Mouse (Mus musculus) hindbrain, embryonic 11.5 days (tissue): ENCODE data around the gene Ptprh. TPM values are rescaled to one million over a fixed set of nuclear protein-coding genes. Genes with fewer than 3 reads are reported as not detected.
A peak's percentile ranks its signal among the peaks of the same experiment; 100 is the strongest.

Source experiments
- ATAC-seq: fragments of 200-750 bp; cut with Nextera tagmentation; 2 replicates; pipeline ENCODE4 v1.8.0; 2017; ENCODE audit warnings: mild to moderate bottlenecking, moderate TSS enrichment, moderate library complexity; ENCODE audit not compliant: low FRiP score
- DNase-seq: peaks from one replicate; pipeline ENCODE4 v3.0.0-alpha.2; 2015; ENCODE audit warnings: low spot score
- H3K27ac ChIP-seq: fragments of 300-500 bp; sonication (generic); 2 replicates; pipeline ENCODE4 v1.5.1; 2014; ENCODE audit warnings: mild to moderate bottlenecking, low read depth, low read length
- H3K27me3 ChIP-seq: fragments of 300-500 bp; sonication (generic); 2 replicates; pipeline ENCODE4 v1.6.1; 2014; ENCODE audit warnings: mild to moderate bottlenecking, low read length, moderate library complexity, mixed read lengths; ENCODE audit not compliant: control insufficient read depth, insufficient read depth
- H3K36me3 ChIP-seq: fragments of 300-500 bp; sonication (generic); 2 replicates; pipeline ENCODE4 v1.6.1; 2014; ENCODE audit warnings: mild to moderate bottlenecking, low read length, moderate library complexity, mixed read lengths; ENCODE audit not compliant: control insufficient read depth, insufficient read depth
- H3K4me1 ChIP-seq: fragments of 300-500 bp; sonication (generic); replicated peaks from 2 replicates; pipeline ENCODE4 v1.6.1; 2014; ENCODE audit warnings: low read length, mixed read lengths; ENCODE audit not compliant: control insufficient read depth, insufficient read depth
- H3K4me2 ChIP-seq: fragments of 300-500 bp; sonication (generic); replicated peaks from 2 replicates; pipeline ENCODE4 v1.6.1; 2014; ENCODE audit warnings: mild to moderate bottlenecking, low read depth, low read length
- H3K4me3 ChIP-seq: fragments of 300-500 bp; sonication (generic); 2 replicates; pipeline ENCODE4 v1.5.1; 2014; ENCODE audit warnings: low read depth, low read length
- H3K9ac ChIP-seq: fragments of 300-500 bp; sonication (generic); 2 replicates; pipeline ENCODE4 v1.6.1; 2014; ENCODE audit warnings: low read depth, low read length
- H3K9me3 ChIP-seq: fragments of 300-500 bp; sonication (generic); 2 replicates; pipeline ENCODE4 v1.6.1; 2016; ENCODE audit warnings: low read length; ENCODE audit not compliant: control insufficient read depth
- WGBS: fragments of 180-500 bp; shearing (Covaris S2); extraction: QIAGEN DNeasy Blood & Tissue Kit; methylation state at CpG from one replicate; pipeline ENCODE4 v1.1.7; 2014; 5-methylcytosine and 5-hydroxymethylcytosine counted together
- polyA plus RNA-seq: library from polyadenylated mRNA; unstranded; fragments of >200 nt; fragmentation: Nextera tagmentation; extraction: Ambion mirVana; gene quantifications from 2 replicates; pipeline ENCODE4 v1.2.1, GENCODE M21; 2014

Ptprh gene
- polyA plus RNA-seq, 1 experiment from 2014 or later = not detected

DNA sequence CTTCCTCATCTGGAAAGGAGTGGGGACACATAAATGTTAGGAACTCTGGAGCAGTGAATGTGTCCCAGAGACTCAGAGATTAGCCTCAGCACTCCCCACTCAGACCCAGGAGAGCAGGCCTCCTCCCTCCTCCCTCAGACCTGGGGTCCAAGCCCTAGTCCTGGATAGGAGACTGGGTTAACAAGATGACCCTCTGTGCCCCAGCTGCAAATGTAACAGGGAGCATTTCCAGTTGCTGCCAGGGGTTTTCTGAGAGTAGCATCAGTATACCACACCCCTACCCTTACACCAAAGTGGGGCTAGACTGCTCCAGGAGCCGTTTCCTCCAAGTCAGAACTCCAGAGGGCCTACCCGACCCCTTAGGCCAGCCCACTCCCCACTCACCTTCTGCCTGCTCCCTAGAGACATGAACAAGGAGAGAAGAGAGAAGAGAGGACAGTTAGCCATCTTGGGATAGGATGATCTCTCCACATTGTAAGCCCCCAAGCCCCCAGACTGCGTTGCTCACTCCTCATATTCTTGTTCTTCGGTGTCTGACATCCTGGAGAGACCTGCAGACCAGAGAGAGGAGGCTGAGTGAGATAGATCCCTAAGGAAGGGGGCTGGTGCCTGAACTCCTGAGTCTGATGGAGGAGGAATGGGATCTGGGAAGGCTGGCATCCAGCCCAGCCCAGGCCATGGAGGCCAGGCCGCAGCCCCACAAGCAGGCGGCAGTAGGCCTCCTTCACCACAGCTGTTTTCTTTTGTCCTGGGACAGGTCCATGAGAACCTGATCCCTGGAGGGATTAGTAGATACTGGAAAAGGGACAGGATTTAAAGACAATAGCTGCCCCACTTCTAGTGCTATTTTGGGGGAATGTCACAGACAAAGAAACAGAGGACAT lies 89.8 kb downstream of the Ptprh start:
- no peak overlapping the region for H3K4me2 ChIP-seq
- H3K9ac ChIP-seq = no peak overlapping the region
- 0 out of 2 replicates have a peak, but pooled peaks cover 2% of the 10 kb centered on the region for H3K4me1 ChIP-seq
- 72% methylated on average over 6 of the region's 6 CpGs for WGBS
- DNase-seq (no peak), ATAC-seq (no peak)
- no peaks in the 10 kb centered on the region for H3K9me3 ChIP-seq
- no peak overlapping the region for H3K27ac ChIP-seq
- H3K27me3 ChIP-seq = no peaks in the 10 kb centered on the region
- H3K36me3 ChIP-seq = no peaks in the 10 kb centered on the region
- H3K4me3 ChIP-seq = no peak overlapping the region

GRCm38 (mm10) chr7:4513236-4513635 lies 90.6 kb downstream of the Ptprh start:
- DNase-seq = peak; percentile 77
- no peak overlapping the region for H3K4me2 ChIP-seq
- no peaks in the 10 kb centered on the region for H3K36me3 ChIP-seq
- no peak overlapping the region for H3K27ac ChIP-seq
- H3K4me1 ChIP-seq = 0 out of 2 replicates have a peak, but pooled peaks cover 2% of the 10 kb centered on the region
- no peak overlapping the region for H3K4me3 ChIP-seq
- 28% methylated on average over 13 of the region's 13 CpGs for WGBS
- no peaks in the 10 kb centered on the region for H3K9me3 ChIP-seq
- no peak for ATAC-seq
- H3K27me3 ChIP-seq = no peaks in the 10 kb centered on the region
- no peak overlapping the region for H3K9ac ChIP-seq

DNA sequence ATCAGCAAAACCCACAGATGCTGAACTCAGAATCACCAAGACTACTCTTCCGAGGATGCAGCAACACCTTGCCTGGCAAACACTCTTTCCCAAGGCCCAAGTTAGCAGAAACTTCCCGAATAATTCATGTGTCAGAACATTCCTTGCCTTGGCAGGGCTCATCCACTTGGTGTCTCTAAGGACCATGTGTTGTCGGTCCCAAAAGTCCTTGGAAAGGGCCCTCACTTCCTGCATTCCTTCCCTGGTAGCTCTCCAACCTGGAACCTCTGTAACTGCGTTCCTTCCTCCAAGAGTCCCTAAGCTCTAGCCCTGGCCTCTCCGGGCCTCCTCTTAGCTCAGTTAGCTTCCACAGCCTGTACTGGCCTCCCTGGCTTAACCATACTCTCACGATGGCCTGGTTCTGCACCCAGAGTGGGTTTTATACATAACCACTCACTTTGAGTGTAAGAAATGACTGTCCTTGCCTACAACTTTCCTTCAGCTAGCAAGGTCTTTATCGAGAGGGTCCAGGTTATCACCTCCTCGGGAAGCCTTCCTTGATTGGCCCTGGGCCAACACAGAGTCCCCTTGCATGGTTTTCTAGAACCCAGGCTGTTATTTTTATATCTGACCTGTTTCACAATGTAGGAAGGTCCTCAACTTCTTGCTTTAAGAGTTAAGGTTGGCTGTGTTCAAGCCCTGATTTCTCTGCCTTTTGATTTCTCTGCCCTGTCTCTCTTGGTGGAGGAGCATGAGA lies 92.2 kb downstream of the Ptprh start:
- H3K9ac ChIP-seq = no peak overlapping the region
- no peaks in the 10 kb centered on the region for H3K36me3 ChIP-seq
- H3K4me3 ChIP-seq = no peak overlapping the region
- 78% methylated on average over 8 of the region's 8 CpGs for WGBS
- DNase-seq (no peak), ATAC-seq (no peak)
- H3K4me2 ChIP-seq = no peak overlapping the region
- no peak overlapping the region for H3K27ac ChIP-seq
- 0 out of 2 replicates have a peak, but pooled peaks cover 2% of the 10 kb centered on the region for H3K4me1 ChIP-seq
- H3K9me3 ChIP-seq = no peaks in the 10 kb centered on the region
- H3K27me3 ChIP-seq = no peaks in the 10 kb centered on the region

DNA sequence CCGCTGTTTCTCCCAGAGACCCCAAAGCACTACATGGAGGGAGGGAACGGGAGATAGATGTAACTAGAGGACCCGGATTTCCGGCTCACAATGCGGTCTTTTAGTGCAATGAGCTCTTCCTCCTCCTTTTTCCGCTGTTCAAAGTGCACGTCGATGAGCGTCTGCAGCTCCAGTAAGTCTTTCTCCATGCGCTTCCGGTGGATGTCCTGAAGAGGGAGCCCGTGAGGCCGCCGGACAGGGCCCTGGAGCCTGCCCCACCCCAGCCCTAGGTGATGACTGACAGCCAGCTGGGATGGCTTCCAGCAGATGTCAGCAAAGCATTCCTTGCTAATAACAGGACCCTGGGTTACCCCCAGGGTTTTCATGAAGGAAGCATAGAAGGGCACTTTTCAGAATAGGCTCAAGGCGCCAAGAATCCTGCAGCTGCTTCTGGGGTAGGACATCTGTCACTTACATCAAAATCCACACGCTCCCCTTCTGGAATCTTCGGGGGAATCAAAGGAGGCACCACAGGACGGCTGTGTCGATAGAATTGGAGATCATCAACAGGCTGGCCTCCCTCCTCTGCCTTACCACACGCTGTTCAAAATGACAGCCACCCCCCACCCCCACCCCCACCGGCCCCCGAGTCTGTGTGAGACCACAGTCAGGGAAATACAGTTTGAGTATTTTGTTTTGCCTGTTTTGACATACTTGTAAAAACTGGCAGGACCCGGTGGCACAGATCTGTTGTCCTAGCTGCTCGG lies 93.8 kb downstream of the Ptprh start:
- Histone ChIP-seq H3K4me1 (no peaks in the 10 kb centered on the region), H3K27me3 (no peaks in the 10 kb centered on the region), H3K4me2 (no peak overlapping the region), H3K9ac (no peak overlapping the region), H3K27ac (0 out of 2 replicates have a peak overlapping the region, but pooled peaks have one; percentile 33), H3K9me3 (no peaks in the 10 kb centered on the region), H3K36me3 (no peaks in the 10 kb centered on the region), H3K4me3 (no peak overlapping the region)
- ATAC-seq (peak; percentile 85), DNase-seq (peak; percentile 90)
- 10% methylated on average over 24 of the region's 24 CpGs for WGBS

- no peak overlapping the region for H3K27ac ChIP-seq
- ATAC-seq = no peak
- no peak overlapping the region for H3K4me3 ChIP-seq
- DNase-seq = no peak
- H3K9ac ChIP-seq = no peak overlapping the region
- H3K4me2 ChIP-seq = no peak overlapping the region
- WGBS = 90% methylated on average over 8 of the region's 8 CpGs
- H3K36me3 ChIP-seq = no peaks in the 10 kb centered on the region
- H3K27me3 ChIP-seq = no peaks in the 10 kb centered on the region
- H3K4me1 ChIP-seq = no peaks in the 10 kb centered on the region
- H3K9me3 ChIP-seq = no peaks in the 10 kb centered on the region
These were observed 95.1 kb downstream of the Ptprh start for GRCm38 (mm10) chr7:4508739-4509116.

DNA sequence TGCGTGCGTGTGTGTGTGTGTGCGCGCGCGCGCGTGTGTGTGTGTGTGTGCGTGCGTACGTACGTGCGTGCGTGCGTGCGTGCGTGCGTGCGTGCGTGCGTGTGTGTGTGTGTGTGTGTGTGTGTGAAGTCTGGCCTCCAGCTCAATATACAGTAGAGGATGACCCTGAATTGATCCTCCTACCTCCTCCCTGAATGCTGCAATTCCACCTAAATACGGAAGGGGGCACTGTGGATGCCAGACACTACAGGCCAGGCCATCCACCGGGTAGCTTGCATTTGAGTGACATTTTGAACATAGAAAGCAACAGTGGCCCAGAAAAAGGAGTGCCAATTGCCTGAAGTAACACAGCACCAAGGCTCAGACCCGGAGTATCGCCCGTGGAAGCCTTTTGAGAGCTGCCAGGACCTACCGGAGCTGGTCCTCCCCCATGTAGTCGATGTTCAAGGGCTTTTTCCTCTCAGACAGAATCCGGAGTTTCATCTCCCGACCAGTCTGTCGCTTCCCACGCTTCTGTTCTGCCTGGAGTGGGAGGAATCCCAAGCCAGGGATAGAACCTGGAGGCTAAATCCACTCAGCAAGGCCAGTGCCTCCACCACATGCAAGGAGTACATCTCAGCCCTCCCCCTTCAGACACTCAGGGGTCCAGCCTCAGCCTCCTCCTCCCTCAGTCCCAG lies 95.6 kb downstream of the Ptprh start:
- Histone ChIP-seq H3K4me2 (no peak overlapping the region), H3K9ac (no peak overlapping the region), H3K9me3 (no peaks in the 10 kb centered on the region), H3K27me3 (no peaks in the 10 kb centered on the region), H3K27ac (no peak overlapping the region), H3K4me1 (no peaks in the 10 kb centered on the region), H3K36me3 (no peaks in the 10 kb centered on the region), H3K4me3 (no peak overlapping the region)
- 79% methylated on average over 30 of the region's 32 CpGs for whole genome bisulfite sequencing
- no peak for DNase-seq
- no peak for ATAC-seq

DNA sequence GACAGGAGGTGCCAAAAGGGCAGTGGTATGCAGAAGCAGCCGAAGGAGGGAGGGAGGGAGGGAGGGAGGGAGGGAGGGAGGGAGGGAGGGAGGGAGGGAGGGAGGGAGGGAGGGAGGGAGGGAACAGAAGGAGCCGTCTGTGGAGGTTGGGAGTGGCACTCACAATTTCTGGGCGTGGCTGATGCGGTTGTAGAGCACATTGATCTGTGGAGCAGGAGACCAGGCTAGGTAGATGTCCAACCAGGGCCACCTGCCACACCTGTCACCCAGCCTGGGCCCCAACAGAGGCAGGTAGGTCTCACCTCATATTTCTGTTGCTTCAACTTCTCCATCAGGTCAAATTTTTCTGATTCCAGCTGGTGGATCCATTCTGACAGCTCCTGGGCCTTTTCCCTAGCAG lies 96.6 kb downstream of the Ptprh start:
- Histone ChIP-seq H3K4me3 (no peak overlapping the region), H3K27ac (no peak overlapping the region), H3K9ac (no peak overlapping the region), H3K4me2 (no peak overlapping the region), H3K4me1 (no peaks in the 10 kb centered on the region), H3K9me3 (no peaks in the 10 kb centered on the region), H3K27me3 (no peaks in the 10 kb centered on the region), H3K36me3 (no peaks in the 10 kb centered on the region)
- ATAC-seq (no peak), DNase-seq (no peak)
- WGBS = 68% methylated on average over 3 of the region's 4 CpGs
